Mouse (Mus musculus) liver, embryonic 14.5 days (tissue): Measurements from ENCODE around the gene Rbak. TPM values are rescaled to one million over a fixed set of nuclear protein-coding genes. Genes with fewer than 3 reads are reported as not detected.

ENCODE experiments used
- ATAC-seq: fragments of 200-750 bp; cut with Nextera tagmentation; 2 replicates; pipeline ENCODE4 v1.8.0; 2017; ENCODE audit warnings: moderate number of reproducible peaks, mild to moderate bottlenecking, moderate library complexity; ENCODE audit not compliant: insufficient read depth
- DNase-seq, 3 experiments: peaks; one replicate each; pipeline ENCODE4 v3.0.0-alpha.2; 2012 to 2013; ENCODE audit warnings: low read depth in 3 of 3, low spot score in 3 of 3
- H3K27ac ChIP-seq: fragments of 300-500 bp; sonication (generic); 2 replicates; pipeline ENCODE4 v1.5.1; 2014; ENCODE audit warnings: moderate library complexity, mild to moderate bottlenecking, control low read depth, inconsistent platforms
- H3K27me3 ChIP-seq: fragments of 300-500 bp; sonication (generic); 2 replicates; pipeline ENCODE4 v1.6.1; 2014; ENCODE audit warnings: mild to moderate bottlenecking, low read length, moderate library complexity; ENCODE audit not compliant: control insufficient read depth, insufficient read depth
- H3K36me3 ChIP-seq: fragments of 300-500 bp; sonication (generic); replicated peaks from 2 replicates; pipeline ENCODE4 v1.6.1; 2014; ENCODE audit warnings: low read depth; ENCODE audit not compliant: control insufficient read depth, insufficient read depth
- H3K4me1 ChIP-seq, 2 experiments: fragments of 200-500 bp in 1 of 2; fragments of 300-500 bp in 1 of 2; sonication (generic) in 1 of 2; replicated peaks; 2 replicates each; pipeline ENCODE4 v1.6.1; 2012 to 2014; ENCODE audit warnings: antibody characterized with exemption in 1 of 2, inconsistent platforms in 1 of 2, low read length in 1 of 2; ENCODE audit not compliant: control insufficient read depth in 2 of 2, insufficient read depth in 2 of 2
- H3K4me2 ChIP-seq: fragments of 300-500 bp; sonication (generic); 2 replicates; pipeline ENCODE4 v1.6.1; 2014; ENCODE audit warnings: low read depth, mild to moderate bottlenecking, control low read depth, moderate library complexity
- H3K4me3 ChIP-seq, 2 experiments: fragments of 200-500 bp in 1 of 2; fragments of 300-500 bp in 1 of 2; sonication (generic) in 1 of 2; 2 replicates each; pipeline ENCODE4 v1.5.1; 2012 to 2014; ENCODE audit warnings: low read depth in 2 of 2, low read length in 2 of 2, mild to moderate bottlenecking in 2 of 2, control low read depth in 1 of 2, inconsistent platforms in 1 of 2, moderate library complexity in 1 of 2; ENCODE audit not compliant: insufficient read depth in 1 of 2
- H3K9ac ChIP-seq: fragments of 300-500 bp; sonication (generic); replicated peaks from 2 replicates; pipeline ENCODE4 v1.6.1; 2014; ENCODE audit warnings: mild to moderate bottlenecking, control low read depth, moderate library complexity
- H3K9me3 ChIP-seq: fragments of 300-500 bp; sonication (generic); 2 replicates; pipeline ENCODE4 v1.6.1; 2016; ENCODE audit warnings: low read length, mixed read lengths; ENCODE audit not compliant: control insufficient read depth
- CTCF ChIP-seq: IDR thresholded peaks from 2 replicates; pipeline ENCODE4 v1.5.1; 2016; ENCODE audit warnings: antibody characterized with exemption, low read depth, control low read depth
- EP300 ChIP-seq: IDR thresholded peaks from 2 replicates; pipeline ENCODE4 v1.6.1; 2016; ENCODE audit warnings: antibody characterized with exemption, low read depth
- WGBS: fragments of 180-500 bp; shearing (Covaris S2); extraction: QIAGEN DNeasy Blood & Tissue Kit; methylation state at CpG from one replicate; pipeline ENCODE4 v1.1.7; 2014; ENCODE audit not compliant: insufficient replicate concordance; 5-methylcytosine and 5-hydroxymethylcytosine counted together
- polyA plus RNA-seq, 2 experiments: library from polyadenylated mRNA; depleted of rRNA in 1 of 2; stranded (reverse) in 1 of 2; unstranded in 1 of 2; fragments of >200 nt; fragmentation: Nextera tagmentation in 1 of 2; extraction: Ambion mirVana in 1 of 2; gene quantifications; 2 replicates each; pipeline versions ENCODE4 v1.2.1 to v1.2.3; 2012 to 2014

The Rbak gene
- polyA plus RNA-seq, 2 experiments: 0.62 to 1.8 TPM

- Histone ChIP-seq H3K27ac (no peak overlapping the region), H3K4me2 (no peak overlapping the region), H3K9ac (no peak overlapping the region), H3K27me3 (peaks cover 13% of the 10 kb centered on the region), H3K4me3 (no peak overlapping the region), H3K36me3 (no peaks in the 10 kb centered on the region), H3K4me1 (no peaks in the 10 kb centered on the region), H3K9me3 (peaks cover 2% of the 10 kb centered on the region; the same call in 1 of the 2 replicates)
- TF ChIP-seq EP300 (no peak), CTCF (no peak)
- 71% methylated on average over 10 of the region's 10 CpGs for WGBS
- DNase-seq (no peak), ATAC-seq (no peak)
Measured at GRCm38 (mm10) chr5:143153756-143154155, 26.8 kb downstream of the Rbak start.

GRCm38 (mm10) chr5:143150044-143150443, 30.5 kb downstream of the Rbak start:
- Histone ChIP-seq H3K4me2 (no peak overlapping the region), H3K9ac (no peak overlapping the region), H3K27ac (no peak overlapping the region), H3K9me3 (peaks cover 2% of the 10 kb centered on the region; the same call in 1 of the 2 replicates), H3K4me3 (no peak overlapping the region), H3K27me3 (no peaks in the 10 kb centered on the region), H3K36me3 (no peaks in the 10 kb centered on the region), H3K4me1 (no peaks in the 10 kb centered on the region)
- DNase-seq (no peak), ATAC-seq (no peak)
- 64% methylated on average over 2 of the region's 2 CpGs for WGBS
- TF ChIP-seq CTCF (0 out of 2 replicates have a peak, but pooled peaks have one; percentile 22), EP300 (no peak)

- TF ChIP-seq EP300: no peak
- TF ChIP-seq CTCF: peak; percentile 16; the same call in 1 of the 2 replicates
- ATAC-seq: no peak
- WGBS: 73% methylated on average over 2 of the region's 2 CpGs
Measured at GRCm38 (mm10) chr5:143149536-143149935, 31.0 kb downstream of the Rbak start.

GRCm38 (mm10) chr5:143148661-143149060, 31.9 kb downstream of the Rbak start:
- 64% methylated on average over 5 of the region's 5 CpGs for WGBS
- no peak overlapping the region for H3K4me3 ChIP-seq
- no peak overlapping the region for H3K27ac ChIP-seq
- no peaks in the 10 kb centered on the region for H3K36me3 ChIP-seq
- H3K9ac ChIP-seq: no peak overlapping the region
- ATAC-seq (no peak), DNase-seq (no peak)
- peaks cover 2% of the 10 kb centered on the region; the same call in 1 of the 2 replicates for H3K9me3 ChIP-seq
- no peaks in the 10 kb centered on the region for H3K4me1 ChIP-seq
- H3K4me2 ChIP-seq: no peak overlapping the region
- TF ChIP-seq EP300 (no peak), CTCF (no peak)
- no peaks in the 10 kb centered on the region for H3K27me3 ChIP-seq

More at GRCm38 (mm10) chr5:143149536-143149935, 31.0 kb downstream of the Rbak start:
- peaks cover 2% of the 10 kb centered on the region; the same call in 1 of the 2 replicates for H3K9me3 ChIP-seq
- H3K9ac ChIP-seq: no peak overlapping the region
- H3K36me3 ChIP-seq: no peaks in the 10 kb centered on the region
- H3K4me3 ChIP-seq: no peak overlapping the region
- H3K4me2 ChIP-seq: no peak overlapping the region
- H3K27me3 ChIP-seq: no peaks in the 10 kb centered on the region
- DNase-seq: no peak
- no peaks in the 10 kb centered on the region for H3K4me1 ChIP-seq
- no peak overlapping the region for H3K27ac ChIP-seq

GRCm38 (mm10) chr5:143147481-143147880, 33.1 kb downstream of the Rbak start, which contains the start of gene Olfr718-ps1:
Olfr718-ps1 (minus strand) TSS chr5:143147581.
- Histone ChIP-seq H3K9ac (no peak within 1 kb of the TSS), H3K4me2 (no peak within 1 kb of the TSS), H3K36me3 (no peaks in the 10 kb centered on the region), H3K9me3 (peaks cover 2% of the 10 kb centered on the region; the same call in 1 of the 2 replicates), H3K4me3 (no peak within 1 kb of the TSS), H3K27me3 (no peaks in the 10 kb centered on the region), H3K27ac (no peak within 1 kb of the TSS), H3K4me1 (no peaks in the 10 kb centered on the region)
- ATAC-seq (no peak), DNase-seq (no peak)
- TF ChIP-seq CTCF: no peak
- no peak for TF ChIP-seq EP300
- 48% methylated on average over 3 of the region's 3 CpGs for WGBS
